Mouse (Mus musculus): ENCODE measurements around the gene Tmem151a.

GRCm38 (mm10) chr19:5023621-5024479 is 61.5 kb downstream of the Tmem151a start, which contains the start of gene Slc29a2:
- TF ChIP-seq CTCF (IDR thresholded peaks at IDR 0.05; ENCODE audit: borderline replicate concordance, insufficient read depth, low read depth, low read length) (no peak), POLR2A (IDR thresholded peaks at IDR 0.05; ENCODE audit: borderline replicate concordance, insufficient read depth, low read length) (peak; percentile 84)
